Mouse (Mus musculus): Measurements from ENCODE around the gene Rag1.

The Rag1 gene

GRCm38 (mm10) chr2:101638979-101639839 lies 10.1 kb downstream of the Rag1 start:
- DNase-seq (ENCODE audit: low spot score in 2 of 2), result no peak

- DNase-seq (ENCODE audit: low spot score in 2 of 2), result peak; percentile 83 to 94
Observed at GRCm38 (mm10) chr2:101628297-101629236, 20.7 kb downstream of the Rag1 start.

GRCm38 (mm10) chr2:101627227-101627626 lies 22.1 kb downstream of the Rag1 start:
- no peak for DNase-seq (ENCODE audit: low spot score in 2 of 2)

GRCm38 (mm10) chr2:101624526-101624925 lies 24.8 kb downstream of the Rag1 start, which contains the start of gene Rag2:
TSS of gene Rag2 (plus strand) at chr2:101624718.
- DNase-seq (ENCODE audit: low spot score in 2 of 2), result no peak

GRCm38 (mm10) chr2:101624011-101624410 lies 25.3 kb downstream of the Rag1 start:
- no peak for DNase-seq (ENCODE audit: low spot score in 2 of 2)

GRCm38 (mm10) chr2:101623042-101623441 lies 26.3 kb downstream of the Rag1 start:
- DNase-seq (ENCODE audit: low spot score in 2 of 2), result no peak

GRCm38 (mm10) chr2:101621611-101622010 lies 27.7 kb downstream of the Rag1 start:
- no peak for DNase-seq (ENCODE audit: low spot score in 2 of 2)

- DNase-seq (ENCODE audit: low spot score in 2 of 2), result no peak
Observed at GRCm38 (mm10) chr2:101620899-101621298, 28.4 kb downstream of the Rag1 start.

- no peak for DNase-seq (ENCODE audit: low spot score in 2 of 2)
Observed at GRCm38 (mm10) chr2:101618373-101618772, 30.9 kb downstream of the Rag1 start.

GRCm38 (mm10) chr2:101615464-101616305 lies 33.6 kb downstream of the Rag1 start:
- DNase-seq (ENCODE audit: low spot score in 2 of 2), result no peak

GRCm38 (mm10) chr2:101610861-101611260 lies 38.4 kb downstream of the Rag1 start:
- no peak for DNase-seq (ENCODE audit: low spot score in 2 of 2)

GRCm38 (mm10) chr2:101608232-101608894 lies 40.9 kb downstream of the Rag1 start:
- no peak for DNase-seq (ENCODE audit: low spot score in 2 of 2)

GRCm38 (mm10) chr2:101603099-101603498 lies 46.2 kb downstream of the Rag1 start:
- no peak for DNase-seq (ENCODE audit: low spot score in 2 of 2)

GRCm38 (mm10) chr2:101600703-101601102 lies 48.6 kb downstream of the Rag1 start:
- DNase-seq (ENCODE audit: low spot score in 2 of 2), result no peak

GRCm38 (mm10) chr2:101598190-101599181 lies 50.8 kb downstream of the Rag1 start:
- DNase-seq (ENCODE audit: low spot score in 2 of 2), result no peak

- no peak for DNase-seq (ENCODE audit: low spot score in 2 of 2)
Observed at GRCm38 (mm10) chr2:101597186-101597585, 52.1 kb downstream of the Rag1 start.

- no peak for DNase-seq (ENCODE audit: low spot score in 2 of 2)
Observed at GRCm38 (mm10) chr2:101594681-101595080, 54.6 kb downstream of the Rag1 start.

GRCm38 (mm10) chr2:101592886-101593285 lies 56.4 kb downstream of the Rag1 start:
- no peak for DNase-seq (ENCODE audit: low spot score in 2 of 2)

GRCm38 (mm10) chr2:101592023-101592841 lies 57.1 kb downstream of the Rag1 start:
- no peak for DNase-seq (ENCODE audit: low spot score in 2 of 2)
